Mouse (Mus musculus) cortical plate, adult 2 months (tissue): Measurements from ENCODE around the gene Arl14. TPM values are rescaled to one million over a fixed set of nuclear protein-coding genes. Genes with fewer than 3 reads are reported as not detected.

Experiments
- H3K27ac ChIP-seq: fragments of 200-500 bp; 2 replicates; pipeline ENCODE4 v1.5.1; 2012; ENCODE audit warnings: low read length, control low read depth, inconsistent platforms; ENCODE audit not compliant: insufficient read depth
- H3K4me1 ChIP-seq: fragments of 200-500 bp; 2 replicates; pipeline ENCODE4 v1.6.1; 2011; ENCODE audit warnings: low read length; ENCODE audit not compliant: control insufficient read depth, insufficient read depth
- H3K4me3 ChIP-seq: fragments of 200-500 bp; 2 replicates; pipeline ENCODE4 v1.5.1; 2011; ENCODE audit warnings: mild to moderate bottlenecking, low read length, control low read depth; ENCODE audit not compliant: insufficient read depth
- CTCF ChIP-seq: fragments of 200-500 bp; IDR thresholded peaks from 2 replicates; pipeline ENCODE4 v1.5.1; 2011; ENCODE audit warnings: mild to moderate bottlenecking, control low read depth, low read length; ENCODE audit not compliant: insufficient read depth; ENCODE audit errors: extremely low read depth
- POLR2A ChIP-seq: fragments of 200-500 bp; IDR thresholded peaks from 2 replicates; pipeline ENCODE4 v1.6.1; 2011; ENCODE audit warnings: mild to moderate bottlenecking, low read length, control low read depth; ENCODE audit not compliant: insufficient read depth; ENCODE audit errors: extremely low read depth
- polyA plus RNA-seq: library from polyadenylated mRNA; depleted of rRNA; stranded (reverse); fragments of >200 nt; gene quantifications from 2 replicates; pipeline ENCODE4 v1.2.3, GENCODE M21; 2012

Arl14 gene
- polyA plus RNA-seq, 1 experiment, result not detected

DNA sequence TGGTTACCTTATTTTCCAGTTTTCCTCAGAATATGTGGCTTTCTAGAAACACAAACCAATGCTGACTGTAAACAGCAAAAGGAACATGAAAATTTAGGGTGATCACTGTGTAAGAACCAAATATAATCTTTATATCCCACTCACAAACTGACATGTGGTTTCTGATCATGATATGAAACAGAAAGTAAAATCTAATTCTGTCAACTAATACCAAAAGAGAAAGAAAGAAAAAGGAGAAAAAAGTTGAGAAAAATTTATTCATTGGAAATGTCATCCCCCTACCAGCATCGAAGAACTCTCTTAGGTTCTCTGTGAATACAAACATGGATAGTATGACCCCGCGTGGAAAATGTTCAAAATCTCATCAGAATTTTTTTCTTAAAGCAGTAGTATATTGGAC, 29.2 kb upstream of the Arl14 start:
- Histone ChIP-seq H3K27ac (no peak overlapping the region), H3K4me1 (no peaks in the 10 kb centered on the region), H3K4me3 (no peak overlapping the region)
- TF ChIP-seq CTCF, result no peak
- no peak for TF ChIP-seq POLR2A

DNA sequence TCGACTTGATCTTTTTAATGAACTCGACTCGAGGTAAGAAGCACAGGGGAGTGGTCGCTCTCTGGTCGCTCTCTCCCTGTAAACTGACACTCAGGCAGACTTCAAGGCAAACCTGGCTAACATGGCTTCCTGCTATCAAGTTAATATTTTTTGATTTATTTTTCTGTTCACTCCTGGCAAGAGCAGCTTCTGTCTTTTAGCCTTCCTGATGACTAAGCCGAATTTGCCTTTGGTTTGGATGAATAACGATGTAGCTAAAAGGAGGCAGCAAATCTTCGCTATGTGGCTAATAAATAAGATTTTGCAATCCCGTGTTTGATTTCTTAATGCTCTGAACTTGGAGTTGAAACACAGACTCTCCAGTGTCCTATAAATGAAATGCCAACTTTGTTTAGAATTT, 27.7 kb upstream of the Arl14 start:
- Histone ChIP-seq H3K4me1 (no peaks in the 10 kb centered on the region), H3K27ac (no peak overlapping the region), H3K4me3 (no peak overlapping the region)
- no peak for TF ChIP-seq POLR2A
- no peak for TF ChIP-seq CTCF

DNA sequence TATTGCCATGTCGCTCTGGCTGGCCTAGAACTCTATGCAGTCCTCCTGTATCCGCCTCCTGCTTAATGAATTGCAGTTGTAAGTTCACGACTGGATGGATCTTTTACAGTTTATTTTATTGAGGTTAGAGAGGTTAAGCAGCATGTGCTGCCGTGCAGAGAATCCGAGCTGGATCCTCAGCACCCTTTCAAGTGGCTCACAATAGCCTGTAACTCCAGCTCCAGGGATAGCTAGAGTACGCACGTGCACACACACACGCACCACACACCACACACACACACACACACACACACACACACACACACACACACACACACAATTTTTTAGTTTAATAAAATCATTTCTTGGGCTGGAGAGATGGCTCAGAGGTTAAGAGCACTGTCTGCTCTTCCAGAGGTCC, 27.0 kb upstream of the Arl14 start:
- Histone ChIP-seq H3K4me3 (no peak overlapping the region), H3K4me1 (no peaks in the 10 kb centered on the region), H3K27ac (no peak overlapping the region)
- no peak for TF ChIP-seq CTCF
- no peak for TF ChIP-seq POLR2A

DNA sequence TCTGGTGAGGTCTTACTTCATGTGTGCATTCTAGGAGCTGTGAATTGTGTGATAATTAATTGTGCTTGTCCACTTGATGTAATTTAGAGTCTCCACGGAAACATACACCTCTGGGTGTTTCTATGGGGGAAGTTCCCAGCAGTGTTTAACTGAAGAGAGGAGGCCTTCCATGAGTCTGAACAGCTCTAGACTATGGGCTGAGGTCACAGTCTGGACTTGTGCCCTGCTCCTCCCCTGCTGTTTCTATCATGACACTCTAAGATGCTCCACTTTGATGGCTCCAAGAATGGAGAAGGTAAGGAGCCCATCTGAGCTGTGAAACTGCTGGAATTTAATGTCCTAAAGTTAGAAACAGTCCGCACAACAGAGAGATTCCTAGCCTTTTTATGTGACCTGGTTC, 24.1 kb upstream of the Arl14 start:
- Histone ChIP-seq H3K4me3 (no peak overlapping the region), H3K4me1 (no peaks in the 10 kb centered on the region), H3K27ac (no peak overlapping the region)
- no peak for TF ChIP-seq POLR2A
- TF ChIP-seq CTCF, result no peak

DNA sequence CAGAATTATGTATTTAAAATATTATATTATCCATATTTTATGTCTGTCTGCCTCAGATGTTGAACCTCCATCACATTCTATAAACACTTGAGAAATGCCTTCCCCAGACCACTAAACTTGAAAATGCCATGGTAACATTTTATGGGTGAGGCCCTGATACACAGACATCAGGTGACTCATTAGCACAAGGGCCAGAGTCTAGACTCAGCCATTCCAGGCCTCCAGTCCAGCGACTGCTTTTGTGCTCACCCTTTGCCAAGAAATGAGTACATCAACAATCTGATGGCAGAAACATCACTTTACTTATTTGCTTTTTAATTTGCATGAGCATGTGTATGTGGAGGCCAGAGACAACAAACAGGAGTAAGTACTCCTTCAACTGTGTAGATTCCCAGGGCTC, 22.0 kb upstream of the Arl14 start:
- Histone ChIP-seq H3K4me1 (no peaks in the 10 kb centered on the region), H3K27ac (no peak overlapping the region), H3K4me3 (no peak overlapping the region)
- TF ChIP-seq CTCF, result no peak
- TF ChIP-seq POLR2A, result no peak

DNA sequence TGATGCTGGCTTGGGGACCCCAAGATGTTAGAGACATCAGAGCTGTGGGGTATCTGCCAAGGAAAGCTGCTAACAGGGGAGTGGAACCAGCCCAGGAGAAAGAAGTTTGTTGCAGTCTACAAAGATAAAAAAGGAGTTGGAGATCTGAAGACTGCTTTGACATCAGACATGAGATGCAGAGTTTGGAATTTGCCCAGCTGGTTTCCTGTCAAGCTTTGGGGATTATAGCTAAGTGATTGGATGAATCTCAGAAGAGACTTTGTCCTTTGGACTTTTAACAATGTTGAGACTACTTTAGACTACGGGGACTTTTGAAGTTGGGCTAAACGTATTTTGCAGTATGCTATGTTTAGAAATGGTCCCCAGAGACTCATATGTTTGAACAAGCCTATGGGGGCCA, 21.0 kb upstream of the Arl14 start:
- Histone ChIP-seq H3K4me3 (no peak overlapping the region), H3K4me1 (no peaks in the 10 kb centered on the region), H3K27ac (no peak overlapping the region)
- no peak for TF ChIP-seq CTCF
- no peak for TF ChIP-seq POLR2A

DNA sequence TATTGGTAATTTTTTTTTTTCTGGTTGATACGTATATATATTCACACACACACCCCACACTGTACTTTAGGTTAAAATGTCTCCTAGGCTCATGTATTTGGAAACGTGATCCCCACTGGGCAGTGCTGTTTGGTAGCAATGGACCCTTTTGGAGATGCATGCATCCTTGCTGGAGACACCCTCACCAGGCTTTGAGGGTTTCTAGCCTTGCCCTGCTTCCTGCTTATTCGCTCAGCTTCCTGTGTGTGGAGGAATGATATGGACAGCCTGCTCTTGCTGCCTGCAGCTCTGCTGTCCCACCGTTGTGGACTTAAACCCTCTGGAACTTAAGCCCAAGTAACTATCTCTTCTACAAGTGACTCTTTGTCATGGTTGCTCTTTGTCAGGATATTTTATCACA, 19.3 kb upstream of the Arl14 start:
- Histone ChIP-seq H3K4me3 (no peak overlapping the region), H3K4me1 (no peaks in the 10 kb centered on the region), H3K27ac (no peak overlapping the region)
- TF ChIP-seq POLR2A (no peak), CTCF (no peak)

DNA sequence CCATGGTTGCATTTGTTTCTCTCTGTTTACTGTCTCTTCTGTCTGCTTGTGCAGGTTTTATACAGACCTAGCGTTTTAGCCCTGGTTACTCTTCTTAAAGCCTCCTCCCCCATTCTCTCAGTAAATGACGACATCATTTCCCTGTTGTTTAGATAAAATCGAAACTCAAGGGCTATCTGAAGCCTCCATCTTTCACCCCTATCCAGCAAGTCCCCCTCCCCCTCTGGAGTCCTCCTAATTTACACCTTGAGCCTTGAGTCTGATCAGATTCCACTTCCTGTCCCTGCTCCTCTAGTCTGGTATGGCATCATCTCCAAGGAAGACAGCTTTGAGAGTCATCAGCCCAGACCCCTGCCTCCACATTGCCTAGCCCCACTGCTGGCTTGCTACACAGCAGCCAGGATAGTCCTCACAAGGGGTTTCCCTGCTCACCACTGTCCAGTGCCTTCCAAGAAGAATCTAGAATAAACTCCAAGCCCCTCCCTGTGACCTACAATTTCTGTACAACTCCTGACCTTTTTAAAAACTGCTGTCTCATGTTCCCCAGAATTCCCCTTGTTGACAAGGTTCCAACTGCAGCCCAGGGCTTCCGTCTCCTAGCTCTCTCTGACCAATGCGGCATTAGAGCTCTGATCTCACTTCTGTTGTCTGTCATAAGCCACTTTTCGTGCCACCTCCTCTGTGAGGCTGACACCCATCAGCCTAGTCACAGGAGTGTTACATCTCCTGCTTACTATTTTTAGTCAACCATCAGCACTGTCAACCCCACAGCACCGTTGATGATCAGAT, 16.8 kb upstream of the Arl14 start:
- H3K4me3 ChIP-seq, result no peak overlapping the region
- H3K27ac ChIP-seq, result no peak overlapping the region
- TF ChIP-seq CTCF (no peak), POLR2A (no peak)
- no peaks in the 10 kb centered on the region for H3K4me1 ChIP-seq

DNA sequence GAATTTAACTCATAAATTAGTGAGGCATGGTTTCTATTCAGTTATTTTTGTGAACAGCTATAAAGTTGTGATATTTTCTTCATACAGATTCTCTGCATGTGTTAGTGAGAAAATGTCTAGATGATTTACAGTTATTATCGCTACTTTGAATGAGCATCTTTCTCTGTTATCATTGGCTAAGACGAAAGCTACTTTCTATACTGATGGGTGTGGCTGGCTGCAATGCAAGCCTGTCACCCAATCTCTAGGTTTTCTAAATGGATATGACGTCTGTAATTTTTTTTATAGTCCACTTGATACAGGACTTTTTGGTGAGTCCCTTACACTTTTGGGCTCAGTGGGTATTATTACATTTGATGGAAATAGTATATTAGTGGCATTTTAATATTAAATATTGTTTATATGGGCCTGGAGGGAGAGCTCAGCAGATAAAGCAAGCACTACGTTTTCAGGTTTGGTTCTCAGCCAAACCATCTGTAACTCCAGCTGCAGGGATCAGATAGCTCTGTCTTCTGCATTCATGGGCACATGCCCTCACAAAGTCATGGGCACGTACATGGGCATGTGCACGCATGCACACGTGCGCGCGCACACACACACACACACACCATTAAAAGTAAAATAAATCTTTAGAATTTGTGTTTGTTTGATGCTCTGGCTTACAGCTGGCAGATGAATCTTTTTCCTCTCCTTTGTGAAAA, 15.9 kb upstream of the Arl14 start:
- H3K4me3 ChIP-seq, result no peak overlapping the region
- no peaks in the 10 kb centered on the region for H3K4me1 ChIP-seq
- TF ChIP-seq CTCF (no peak), POLR2A (no peak)
- H3K27ac ChIP-seq, result no peak overlapping the region

DNA sequence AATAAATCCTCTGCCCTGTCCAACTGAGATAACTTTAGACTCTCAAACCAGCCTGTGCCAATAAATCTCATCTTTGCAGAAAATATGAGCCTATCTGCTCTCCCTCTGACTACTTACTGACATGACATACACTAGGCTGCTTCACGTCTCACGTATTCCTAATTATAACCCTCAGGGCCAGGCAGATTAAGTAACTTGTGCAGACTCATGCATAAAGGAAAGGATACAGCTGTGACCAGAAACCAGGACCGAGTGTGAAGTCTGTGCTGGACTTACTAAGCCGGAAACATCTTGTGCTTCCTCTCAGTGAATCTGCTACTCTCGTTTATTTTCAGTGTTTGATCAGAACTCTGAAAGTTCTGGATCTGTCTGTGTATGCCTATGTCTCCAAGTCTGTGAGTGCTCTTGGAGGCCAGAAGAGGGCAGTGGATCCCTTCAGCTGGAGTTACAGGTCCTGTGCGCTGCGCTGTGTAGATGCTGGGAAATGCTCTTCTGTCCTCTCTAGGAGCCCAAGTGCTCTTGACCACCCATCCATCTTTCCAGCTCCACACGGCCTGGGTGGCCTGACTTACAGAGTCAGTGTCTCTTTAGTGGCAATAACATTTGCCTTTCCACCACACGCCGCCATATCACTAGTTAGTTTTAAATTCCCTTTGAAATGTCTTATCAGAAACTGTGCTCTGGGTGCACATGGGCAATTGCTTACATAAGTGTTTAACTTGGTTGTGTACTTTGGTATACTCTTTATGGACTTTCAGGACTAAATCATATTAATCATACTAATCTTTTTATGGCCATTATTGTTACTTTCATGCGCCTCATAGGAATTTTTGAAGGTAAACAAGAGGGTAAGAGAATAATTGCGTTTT, 13.5 kb upstream of the Arl14 start:
- H3K4me3 ChIP-seq, result no peak overlapping the region
- H3K27ac ChIP-seq, result no peak overlapping the region
- TF ChIP-seq CTCF, result peak; percentile 46
- no peak for TF ChIP-seq POLR2A
- H3K4me1 ChIP-seq, result no peaks in the 10 kb centered on the region
